Mouse (Mus musculus) hindbrain, embryonic 16.5 days (tissue): Measurements from ENCODE around the gene Kif1bp. TPM values are rescaled to one million over a fixed set of nuclear protein-coding genes. Genes with fewer than 3 reads are reported as not detected.

Experiments
- ATAC-seq: fragments of 200-750 bp; cut with Nextera tagmentation; 2 replicates; pipeline ENCODE4 v1.8.0; 2017; ENCODE audit warnings: moderate TSS enrichment, moderate library complexity
- H3K27ac ChIP-seq: fragments of 300-500 bp; sonication (generic); 2 replicates; pipeline ENCODE4 v1.5.1; 2014; ENCODE audit warnings: low read depth, mild to moderate bottlenecking, control low read depth, low read length, moderate library complexity
- H3K27me3 ChIP-seq: fragments of 300-500 bp; sonication (generic); replicated peaks from 2 replicates; pipeline ENCODE4 v1.6.1; 2014; ENCODE audit warnings: low read length; ENCODE audit not compliant: control insufficient read depth, insufficient read depth
- H3K36me3 ChIP-seq: fragments of 300-500 bp; sonication (generic); 2 replicates; pipeline ENCODE4 v1.6.1; 2014; ENCODE audit warnings: mild to moderate bottlenecking, low read length, moderate library complexity, mixed read lengths; ENCODE audit not compliant: control insufficient read depth, insufficient read depth
- H3K4me1 ChIP-seq: fragments of 300-500 bp; sonication (generic); 2 replicates; pipeline ENCODE4 v1.6.1; 2014; ENCODE audit warnings: low read depth, low read length; ENCODE audit not compliant: control insufficient read depth, insufficient read depth
- H3K4me2 ChIP-seq: fragments of 300-500 bp; sonication (generic); 2 replicates; pipeline ENCODE4 v1.6.1; 2014; ENCODE audit warnings: mild to moderate bottlenecking, low read length, control low read depth, moderate library complexity
- H3K4me3 ChIP-seq: fragments of 300-500 bp; sonication (generic); 2 replicates; pipeline ENCODE4 v1.5.1; 2014; ENCODE audit warnings: mild to moderate bottlenecking, low read length, control low read depth, moderate library complexity
- H3K9ac ChIP-seq: fragments of 300-500 bp; sonication (generic); 2 replicates; pipeline ENCODE4 v1.6.1; 2014; ENCODE audit warnings: low read depth, mild to moderate bottlenecking, control low read depth, low read length, moderate library complexity
- H3K9me3 ChIP-seq: fragments of 300-500 bp; sonication (generic); 2 replicates; pipeline ENCODE4 v1.6.1; 2014; ENCODE audit warnings: mild to moderate bottlenecking, low read length, moderate library complexity; ENCODE audit not compliant: control insufficient read depth
- WGBS: fragments of 180-500 bp; shearing (Covaris S2); extraction: QIAGEN DNeasy Blood & Tissue Kit; methylation state at CpG from one replicate; pipeline ENCODE4 v1.1.7; 2014; 5-methylcytosine and 5-hydroxymethylcytosine counted together
- polyA plus RNA-seq: library from polyadenylated mRNA; unstranded; fragments of >200 nt; fragmentation: Nextera tagmentation; extraction: Ambion mirVana; gene quantifications from 2 replicates; pipeline ENCODE4 v1.2.1, GENCODE M21; 2015

Kif1bp gene
- polyA plus RNA-seq, 1 experiment from 2014 or later: 73.2 TPM

DNA sequence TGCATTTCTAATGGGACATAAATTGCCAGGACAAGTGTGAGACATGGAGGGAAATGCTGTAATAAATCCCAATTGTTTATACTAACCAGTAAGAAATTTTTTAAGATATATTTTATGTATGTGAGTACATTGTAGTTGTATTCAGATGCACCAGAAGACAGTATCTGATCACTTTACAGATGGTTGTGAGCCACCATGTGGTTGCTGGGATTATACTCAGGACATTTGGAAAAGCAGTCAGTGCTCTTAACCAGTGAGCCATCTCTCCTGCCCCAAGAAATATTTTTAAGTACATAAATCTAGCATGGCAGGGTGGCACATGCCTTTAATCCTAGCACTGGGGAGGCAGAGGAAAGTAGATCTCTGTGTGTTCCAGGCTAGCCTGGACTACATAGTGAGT, 32.5 kb downstream of the Kif1bp start:
- no peaks in the 10 kb centered on the region for H3K9me3 ChIP-seq
- H3K4me3 ChIP-seq: no peak overlapping the region
- H3K27me3 ChIP-seq: no peaks in the 10 kb centered on the region
- H3K4me2 ChIP-seq: no peak overlapping the region
- H3K27ac ChIP-seq: no peak overlapping the region
- no peaks in the 10 kb centered on the region for H3K36me3 ChIP-seq
- no peak overlapping the region for H3K9ac ChIP-seq
- ATAC-seq: no peak
- H3K4me1 ChIP-seq: no peaks in the 10 kb centered on the region

DNA sequence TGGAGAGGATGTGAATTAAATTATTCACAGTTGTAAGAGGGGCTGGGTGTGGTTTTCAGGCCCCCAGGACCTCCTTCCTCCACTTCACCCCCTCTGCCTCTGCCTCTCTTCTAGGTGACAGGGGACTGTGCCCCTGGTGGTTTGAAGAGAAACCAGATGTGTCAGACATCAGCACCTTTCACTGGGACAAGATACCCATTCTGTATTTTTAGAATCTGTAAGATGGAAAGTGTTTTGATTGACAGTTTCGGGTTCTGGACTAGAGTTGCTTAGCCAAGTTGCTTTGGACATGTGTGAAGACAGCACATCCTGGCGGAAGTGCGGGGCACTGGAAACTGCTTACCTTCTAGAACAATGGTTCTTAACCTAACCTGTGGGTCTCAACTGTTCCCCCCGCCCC, 33.9 kb downstream of the Kif1bp start:
- 90% methylated on average over 4 of the region's 4 CpGs for WGBS
- Histone ChIP-seq H3K36me3 (no peaks in the 10 kb centered on the region), H3K27me3 (no peaks in the 10 kb centered on the region), H3K4me1 (no peaks in the 10 kb centered on the region), H3K9me3 (no peaks in the 10 kb centered on the region), H3K27ac (no peak overlapping the region), H3K4me2 (no peak overlapping the region), H3K9ac (no peak overlapping the region), H3K4me3 (no peak overlapping the region)
- no peak for ATAC-seq

DNA sequence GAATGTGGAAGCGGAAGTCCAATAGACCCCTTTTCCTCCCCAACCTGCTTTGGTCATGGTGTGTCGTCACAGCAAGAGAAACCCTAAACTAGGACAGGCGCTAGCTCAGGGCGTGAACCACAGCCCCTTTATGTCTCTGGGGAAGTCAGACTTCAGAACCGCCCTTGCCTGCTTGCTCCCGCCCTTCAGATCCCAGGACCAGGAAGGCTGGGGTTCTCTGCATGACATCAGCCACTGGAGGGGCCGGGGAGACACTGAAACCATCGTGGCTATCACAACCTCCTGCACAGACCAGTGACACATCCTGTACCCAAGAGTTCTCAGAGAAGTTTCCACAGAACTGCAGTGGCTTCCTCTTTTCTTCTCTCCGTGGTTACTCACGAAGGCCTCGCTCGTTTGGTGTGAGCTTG, 34.9 kb downstream of the Kif1bp start:
- no peak overlapping the region for H3K9ac ChIP-seq
- no peaks in the 10 kb centered on the region for H3K36me3 ChIP-seq
- no peaks in the 10 kb centered on the region for H3K4me1 ChIP-seq
- no peaks in the 10 kb centered on the region for H3K9me3 ChIP-seq
- no peak overlapping the region for H3K4me2 ChIP-seq
- H3K27ac ChIP-seq: no peak overlapping the region
- H3K27me3 ChIP-seq: no peaks in the 10 kb centered on the region
- H3K4me3 ChIP-seq: no peak overlapping the region
- no peak for ATAC-seq
- WGBS: 87% methylated on average over 12 of the region's 12 CpGs

DNA sequence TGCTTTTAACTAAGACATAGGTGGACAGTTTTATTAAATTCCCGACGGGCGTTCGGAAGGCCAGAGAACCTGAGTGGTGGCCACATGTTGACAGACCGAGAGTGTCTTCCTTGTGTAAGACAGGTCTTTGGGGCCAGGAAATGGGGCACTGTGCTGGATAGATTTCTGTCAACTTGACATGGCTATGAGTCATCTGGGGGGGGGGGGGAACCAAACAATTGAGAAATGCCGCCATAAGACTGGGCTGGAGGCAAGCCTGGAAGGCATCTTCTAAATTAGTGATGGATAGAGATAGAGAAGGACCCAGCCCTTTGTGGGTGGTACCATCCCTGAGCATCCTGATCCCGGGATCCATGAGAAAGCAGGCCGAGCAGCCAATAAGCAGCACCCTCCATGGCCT, 35.3 kb downstream of the Kif1bp start:
- no peaks in the 10 kb centered on the region for H3K9me3 ChIP-seq
- no peaks in the 10 kb centered on the region for H3K27me3 ChIP-seq
- no peak overlapping the region for H3K4me3 ChIP-seq
- no peaks in the 10 kb centered on the region for H3K4me1 ChIP-seq
- no peak for ATAC-seq
- H3K36me3 ChIP-seq: no peaks in the 10 kb centered on the region
- H3K4me2 ChIP-seq: no peak overlapping the region
- no peak overlapping the region for H3K9ac ChIP-seq
- H3K27ac ChIP-seq: no peak overlapping the region
- 87% methylated on average over 8 of the region's 8 CpGs for WGBS

DNA sequence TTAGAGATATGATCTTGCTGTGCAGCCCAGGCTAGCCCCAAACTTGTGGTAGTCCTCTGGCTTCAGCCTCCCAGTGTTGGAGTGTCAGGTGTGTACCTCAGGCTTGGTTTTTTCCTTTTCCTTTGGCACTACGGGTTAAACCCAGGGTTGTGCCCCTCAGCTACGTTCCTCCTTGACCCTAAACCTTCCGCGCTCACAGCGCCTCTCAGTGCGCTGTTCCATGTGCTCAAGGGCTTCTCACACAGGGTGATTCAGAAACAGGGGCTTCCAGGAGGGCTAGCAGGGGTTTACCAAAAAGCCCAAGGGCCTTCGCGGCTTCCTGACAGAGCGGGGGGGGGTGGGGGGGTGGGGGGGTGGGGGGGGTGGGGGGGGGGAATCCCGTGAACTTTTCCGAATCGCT, 35.8 kb downstream of the Kif1bp start:
- no peak overlapping the region for H3K4me2 ChIP-seq
- no peak overlapping the region for H3K27ac ChIP-seq
- H3K36me3 ChIP-seq: no peaks in the 10 kb centered on the region
- ATAC-seq: no peak
- H3K4me3 ChIP-seq: no peak overlapping the region
- no peaks in the 10 kb centered on the region for H3K27me3 ChIP-seq
- 95% methylated on average over 12 of the region's 12 CpGs for WGBS
- no peaks in the 10 kb centered on the region for H3K9me3 ChIP-seq
- H3K9ac ChIP-seq: no peak overlapping the region
- no peaks in the 10 kb centered on the region for H3K4me1 ChIP-seq

DNA sequence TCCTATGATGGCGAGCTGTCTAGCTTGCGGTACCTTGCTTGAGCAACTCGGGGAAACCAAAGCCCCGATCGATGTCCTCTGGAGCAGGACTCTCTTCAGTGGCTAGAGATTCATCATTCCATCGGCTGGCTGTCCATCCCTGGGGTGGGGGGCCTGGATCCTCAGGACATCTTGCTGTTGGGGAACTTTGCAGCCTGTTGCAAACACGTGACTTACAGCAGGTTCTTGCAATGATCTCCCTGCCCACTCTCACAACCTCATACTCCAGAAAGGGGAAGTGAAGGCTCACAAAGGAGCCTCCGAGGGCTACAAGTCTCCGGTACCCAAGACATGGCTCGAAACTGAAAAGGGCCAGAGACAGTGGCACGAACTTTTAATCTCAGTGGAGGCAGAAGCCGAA, 36.8 kb downstream of the Kif1bp start:
- no peak for ATAC-seq
- Histone ChIP-seq H3K27ac (no peak overlapping the region), H3K9me3 (no peaks in the 10 kb centered on the region), H3K4me3 (no peak overlapping the region), H3K4me1 (no peaks in the 10 kb centered on the region), H3K4me2 (no peak overlapping the region), H3K36me3 (no peaks in the 10 kb centered on the region), H3K9ac (no peak overlapping the region), H3K27me3 (no peaks in the 10 kb centered on the region)
- WGBS: 95% methylated on average over 12 of the region's 12 CpGs

DNA sequence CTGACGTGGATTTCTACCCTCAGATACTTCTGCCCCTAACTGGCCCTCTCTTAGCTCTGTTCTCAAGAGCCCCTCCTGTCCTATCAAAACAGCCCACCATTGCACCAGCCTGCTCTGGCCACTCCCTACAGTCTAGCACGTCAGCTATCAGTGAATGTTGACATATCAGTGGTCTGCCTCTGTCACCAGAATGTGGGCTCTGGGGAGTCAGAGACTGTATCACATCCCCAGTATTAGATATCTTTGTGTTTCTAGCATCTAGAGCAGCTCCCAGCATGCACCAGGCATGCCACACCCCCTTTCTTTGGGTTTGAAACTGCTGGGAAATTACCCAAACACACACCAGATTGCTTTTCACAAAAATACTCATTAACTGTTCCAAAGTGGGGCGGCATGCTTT, 37.5 kb downstream of the Kif1bp start:
- no peak overlapping the region for H3K9ac ChIP-seq
- H3K27me3 ChIP-seq: no peaks in the 10 kb centered on the region
- no peaks in the 10 kb centered on the region for H3K36me3 ChIP-seq
- no peak for ATAC-seq
- 69% methylated on average over 3 of the region's 3 CpGs for WGBS
- no peak overlapping the region for H3K4me3 ChIP-seq
- H3K4me1 ChIP-seq: no peaks in the 10 kb centered on the region
- no peak overlapping the region for H3K4me2 ChIP-seq
- no peak overlapping the region for H3K27ac ChIP-seq
- H3K9me3 ChIP-seq: no peaks in the 10 kb centered on the region

DNA sequence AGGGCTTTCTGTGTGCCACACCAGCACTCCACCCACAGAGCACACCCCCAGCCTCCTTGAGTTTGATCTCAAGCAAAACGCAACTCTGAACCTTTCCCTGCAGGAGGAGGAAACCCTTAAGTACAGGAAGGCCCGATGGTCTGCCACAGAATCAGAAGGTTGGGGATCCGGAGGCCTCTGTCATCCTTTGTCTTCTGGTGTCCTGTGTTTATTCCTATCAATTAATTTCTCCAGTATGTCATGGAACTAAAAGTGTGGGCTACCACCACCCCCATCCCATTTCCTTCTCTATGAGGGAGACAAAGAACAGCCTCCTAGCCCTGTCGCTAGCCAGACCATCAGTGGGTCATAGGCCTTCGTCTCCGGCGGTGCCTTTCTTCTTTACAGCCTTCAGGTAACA, 43.7 kb downstream of the Kif1bp start:
- WGBS: 89% methylated on average over 7 of the region's 7 CpGs

DNA sequence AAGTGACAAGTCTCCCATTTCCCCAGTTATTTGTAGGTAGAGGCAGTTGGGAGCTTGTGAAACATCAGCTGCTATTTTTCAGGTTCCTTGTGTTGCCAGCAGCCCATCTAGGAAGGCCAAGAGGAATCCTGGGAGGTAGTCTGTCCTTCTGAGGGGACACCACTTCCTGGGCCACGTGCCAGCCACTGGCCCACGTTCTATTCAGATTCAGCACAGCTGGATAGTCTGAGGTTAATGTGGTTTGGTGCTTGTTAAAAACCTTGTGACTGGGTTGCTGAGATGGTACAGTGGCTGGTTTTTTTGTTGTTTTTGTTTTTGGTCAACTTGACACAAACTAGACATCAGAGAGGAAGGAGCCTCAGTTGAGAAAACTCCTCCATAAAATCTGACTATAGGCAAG, 45.4 kb downstream of the Kif1bp start:
- Histone ChIP-seq H3K36me3 (no peaks in the 10 kb centered on the region), H3K27ac (no peak overlapping the region), H3K9me3 (no peaks in the 10 kb centered on the region), H3K27me3 (no peaks in the 10 kb centered on the region), H3K4me3 (no peak overlapping the region), H3K4me1 (no peaks in the 10 kb centered on the region), H3K9ac (no peak overlapping the region), H3K4me2 (no peak overlapping the region)
- no peak for ATAC-seq
- 50% methylated on average over 2 of the region's 2 CpGs for WGBS

More for the DNA sequence above, 43.7 kb downstream of the Kif1bp start:
- Histone ChIP-seq H3K27me3 (no peaks in the 10 kb centered on the region), H3K4me3 (no peak overlapping the region), H3K27ac (no peak overlapping the region), H3K9ac (no peak overlapping the region), H3K9me3 (no peaks in the 10 kb centered on the region), H3K36me3 (no peaks in the 10 kb centered on the region), H3K4me1 (no peaks in the 10 kb centered on the region), H3K4me2 (no peak overlapping the region)
- ATAC-seq: no peak

DNA sequence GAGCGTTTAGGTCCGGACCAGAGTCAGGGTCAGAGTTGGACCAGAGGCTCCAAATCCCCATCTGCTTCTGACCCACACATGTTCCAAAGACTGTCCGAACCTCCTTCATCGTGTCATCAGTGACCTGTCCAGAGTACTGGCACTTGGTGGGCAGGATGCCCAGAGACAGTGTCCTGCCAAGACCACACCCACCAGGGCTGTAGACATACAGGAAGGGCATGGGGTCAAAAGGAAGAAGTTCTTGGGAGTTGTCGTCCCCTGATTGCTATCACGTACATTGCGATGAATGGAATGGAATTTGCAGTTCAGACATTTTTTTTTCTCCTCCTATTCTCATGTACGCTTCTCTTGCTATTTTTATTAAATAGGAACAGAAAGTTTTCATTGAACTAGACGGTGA, 48.1 kb downstream of the Kif1bp start:
- no peaks in the 10 kb centered on the region for H3K36me3 ChIP-seq
- ATAC-seq: no peak
- no peaks in the 10 kb centered on the region for H3K9me3 ChIP-seq
- no peaks in the 10 kb centered on the region for H3K4me1 ChIP-seq
- H3K4me2 ChIP-seq: no peak overlapping the region
- no peaks in the 10 kb centered on the region for H3K27me3 ChIP-seq
- H3K9ac ChIP-seq: no peak overlapping the region
- WGBS: 85% methylated on average over 9 of the region's 9 CpGs
- H3K4me3 ChIP-seq: no peak overlapping the region
- H3K27ac ChIP-seq: no peak overlapping the region
